Mouse (Mus musculus): ENCODE results near the gene Rab5b.
"Not testable (repeated sequence)": the region's sequence is repeated elsewhere in the genome, so short reads cannot be mapped to it uniquely, and the experiment has no call there.

The Rab5b gene

DNA sequence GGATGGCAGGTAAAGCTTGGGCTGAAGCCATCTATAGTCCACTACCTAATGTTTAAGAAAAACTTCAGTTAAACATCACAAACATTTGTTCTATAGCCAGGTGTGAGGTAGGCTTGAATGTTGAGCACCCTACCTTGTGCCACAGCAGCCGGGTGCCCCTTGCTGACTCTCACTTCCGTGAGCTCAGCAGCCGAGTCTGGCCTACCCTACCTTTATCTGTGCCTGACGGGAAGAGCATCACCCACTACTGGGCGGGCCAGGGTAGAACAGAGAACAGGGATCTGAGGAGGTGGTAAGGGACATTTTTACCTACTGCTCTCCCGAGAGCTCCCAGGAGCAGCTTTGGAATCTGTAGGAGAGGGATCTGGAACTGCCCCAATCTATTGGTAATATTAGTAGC, 53.3 kb downstream of the Rab5b start:
- no peak for DNase-seq (ENCODE audit: low spot score in 2 of 2)

DNA sequence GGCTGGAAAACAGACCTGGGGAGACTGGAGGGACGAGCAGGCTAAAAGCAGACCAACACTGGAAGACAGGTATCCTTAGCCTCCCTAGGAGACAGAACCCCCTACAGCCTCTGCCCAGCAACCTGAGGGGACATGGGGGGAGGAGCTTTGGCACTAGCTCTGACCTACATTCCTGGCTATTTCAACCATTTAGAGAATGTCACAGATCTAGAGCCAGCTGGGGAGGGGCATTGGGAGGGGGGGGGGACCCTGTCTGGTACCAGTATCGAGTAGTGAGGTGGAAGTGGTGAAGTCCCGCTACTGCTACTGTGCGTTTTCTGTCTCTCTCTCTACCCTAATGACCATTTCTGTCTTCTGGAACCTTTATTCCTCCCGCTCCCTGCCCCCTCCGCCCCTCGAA, 54.2 kb downstream of the Rab5b start:
- no peak for DNase-seq (ENCODE audit: low spot score in 2 of 2)

DNA sequence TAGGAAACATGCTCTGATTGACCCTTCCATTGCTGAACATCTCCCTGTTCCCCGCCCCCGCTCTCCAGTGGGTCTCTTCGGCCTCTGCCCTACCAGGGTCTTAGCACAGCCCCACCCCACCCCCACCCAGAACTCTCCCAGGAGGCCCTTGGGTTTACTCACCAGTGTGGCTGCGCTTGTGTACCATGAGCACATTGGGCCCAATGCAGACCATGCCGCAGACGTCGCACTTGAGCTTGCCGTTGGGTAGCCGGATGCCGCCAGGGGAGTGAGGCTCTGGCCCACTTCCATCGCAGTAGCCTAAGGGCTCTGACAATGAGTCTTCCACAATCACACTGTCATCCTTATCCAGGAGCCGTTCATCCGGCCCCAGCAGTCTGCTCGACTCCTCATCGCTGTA, 55.2 kb downstream of the Rab5b start:
- DNase-seq (ENCODE audit: low spot score in 2 of 2): no peak

DNA sequence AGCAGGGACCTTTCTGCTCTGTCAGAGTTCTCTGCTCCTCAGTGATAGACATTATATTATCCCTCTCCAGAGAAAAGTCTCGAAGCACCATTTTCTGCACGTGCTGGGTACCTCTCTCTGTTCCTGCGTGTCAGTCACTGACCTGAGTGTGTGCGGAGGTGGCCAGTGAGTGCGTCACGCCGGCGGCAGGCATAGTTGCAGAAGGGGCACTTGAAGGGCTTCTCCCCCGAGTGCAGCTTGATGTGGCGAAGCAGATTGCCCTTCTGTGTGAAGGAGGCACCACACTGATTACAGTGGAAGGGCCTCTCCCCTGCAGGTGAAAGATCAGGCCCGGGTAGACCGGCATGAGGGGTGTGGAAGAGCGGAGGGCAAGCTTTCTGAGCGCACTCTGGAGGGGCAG, 56.1 kb downstream of the Rab5b start:
- no peak for DNase-seq (ENCODE audit: low spot score in 2 of 2)

DNA sequence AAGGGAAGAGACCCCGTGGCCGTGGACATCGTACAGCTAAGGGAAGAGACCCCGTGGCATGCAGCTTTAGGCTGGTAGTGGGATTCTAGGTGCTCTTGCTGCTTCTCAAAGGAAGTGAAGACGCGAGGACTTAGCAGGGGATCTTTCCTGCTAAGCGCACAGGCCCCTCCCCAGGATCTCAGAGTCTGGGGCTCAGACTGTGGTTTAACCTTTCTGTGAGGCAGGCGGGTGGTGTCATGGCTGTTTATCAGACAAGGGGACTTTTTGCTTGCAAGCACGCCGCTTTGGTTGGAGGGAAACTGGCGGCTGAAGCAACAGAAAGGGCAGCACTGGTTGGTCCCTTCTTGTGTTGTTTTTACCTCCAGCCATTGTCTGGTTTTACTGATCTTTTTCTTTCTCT, 59.1 kb downstream of the Rab5b start:
- no peak for DNase-seq (ENCODE audit: low spot score in 2 of 2)

DNA sequence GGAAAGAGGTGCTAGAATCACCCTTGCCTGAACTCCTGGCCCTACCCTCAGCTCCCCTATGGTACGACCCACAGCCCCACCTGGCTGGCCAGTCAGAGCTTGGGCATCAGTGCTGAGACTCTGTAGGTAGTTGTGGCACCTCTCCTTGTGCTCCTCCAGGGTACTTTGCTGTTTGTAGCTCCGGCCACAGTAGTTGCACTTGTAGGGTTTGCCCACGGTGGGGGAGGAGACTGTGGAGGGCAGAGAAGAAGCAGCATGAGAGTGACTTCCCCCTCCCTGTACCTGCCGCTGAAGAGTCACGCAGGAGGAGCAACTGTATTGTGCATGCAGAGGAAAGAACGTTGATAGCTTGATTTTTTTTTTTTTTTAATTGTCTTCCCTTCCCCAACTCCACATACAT, 59.5 kb downstream of the Rab5b start:
- DNase-seq (ENCODE audit: low spot score in 2 of 2): no peak

DNA sequence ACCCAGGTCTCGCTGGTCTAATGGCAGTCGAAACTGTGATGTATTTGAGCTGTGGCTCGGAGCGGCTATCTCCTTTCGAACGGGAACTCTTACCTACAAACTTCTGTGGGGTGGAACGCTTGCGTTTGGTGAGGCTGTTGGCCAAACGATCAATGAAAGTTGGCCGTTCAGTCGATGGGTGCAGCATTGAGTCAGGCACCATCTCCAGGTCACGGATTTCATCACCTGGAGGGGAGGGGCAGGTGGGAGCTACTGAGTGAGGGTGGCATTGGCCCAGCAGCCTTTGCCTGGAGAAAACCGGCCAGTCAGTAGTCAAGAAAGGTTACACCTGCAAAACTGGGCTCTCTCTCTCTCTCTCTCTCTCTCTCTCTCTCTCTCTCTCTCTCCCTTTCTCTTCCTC, 60.4 kb downstream of the Rab5b start:
- DNase-seq (ENCODE audit: low spot score in 2 of 2): no peak

DNA sequence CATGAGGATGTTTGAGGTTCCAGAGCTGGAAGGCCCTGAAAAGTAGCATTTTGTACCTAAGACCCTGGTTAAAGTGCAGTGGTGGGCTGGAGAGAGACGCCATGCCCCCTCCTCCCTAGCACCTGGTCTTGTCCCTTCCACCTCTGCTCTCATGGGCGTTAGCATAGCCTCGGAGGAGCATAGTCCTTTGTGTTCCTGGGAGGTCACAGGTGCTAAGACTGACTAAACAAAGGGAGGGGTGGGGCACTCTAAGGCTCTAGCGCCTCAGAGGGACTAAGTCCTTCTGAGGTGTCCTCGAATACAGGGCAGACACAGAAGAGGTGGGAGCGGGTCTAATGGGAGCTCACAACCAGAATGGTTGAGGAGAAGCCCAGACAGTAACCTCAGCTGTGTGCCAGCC, 64.5 kb downstream of the Rab5b start:
- no peak for DNase-seq (ENCODE audit: low spot score in 2 of 2)

DNA sequence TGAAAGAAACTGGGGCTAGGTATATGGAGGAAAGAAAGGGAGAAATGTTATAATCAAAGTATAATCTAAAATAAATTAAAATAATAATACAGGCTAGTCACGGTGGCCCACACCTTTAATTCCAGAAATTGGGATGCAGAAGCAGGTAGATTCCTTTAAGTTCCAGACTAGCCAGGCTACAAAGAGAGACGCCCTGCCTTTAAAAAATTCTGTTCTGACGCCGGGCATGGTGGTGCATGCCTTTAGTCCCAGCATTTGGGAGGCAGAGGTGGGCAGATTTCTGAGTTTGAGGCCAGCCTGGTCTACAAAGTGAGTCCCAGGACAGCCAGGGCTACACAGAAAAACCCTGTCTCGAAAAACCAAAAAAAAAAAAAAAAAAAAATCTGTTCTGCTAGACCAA, 65.8 kb downstream of the Rab5b start:
- DNase-seq (ENCODE audit: low spot score in 2 of 2): not testable (repeated sequence)

DNA sequence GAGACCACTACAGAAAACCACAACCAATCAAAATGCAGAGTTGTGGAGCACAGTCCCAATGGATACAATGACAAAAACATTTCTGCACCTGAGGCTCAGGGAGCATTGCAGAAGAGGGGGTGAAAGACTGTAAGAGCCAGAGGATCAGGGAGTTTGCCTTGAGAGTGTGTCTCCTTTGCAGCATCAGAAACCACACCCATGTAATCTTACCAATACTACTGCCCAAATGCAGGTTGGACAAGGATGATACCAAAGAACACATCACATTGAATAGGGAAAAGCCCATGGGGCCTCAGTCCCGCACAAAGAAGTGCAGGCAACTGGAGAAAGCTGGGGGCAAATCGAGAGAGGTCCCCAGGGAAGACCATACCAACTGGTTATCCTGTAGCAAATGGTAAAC, 66.3 kb downstream of the Rab5b start:
- DNase-seq (ENCODE audit: low spot score in 2 of 2): no peak

DNA sequence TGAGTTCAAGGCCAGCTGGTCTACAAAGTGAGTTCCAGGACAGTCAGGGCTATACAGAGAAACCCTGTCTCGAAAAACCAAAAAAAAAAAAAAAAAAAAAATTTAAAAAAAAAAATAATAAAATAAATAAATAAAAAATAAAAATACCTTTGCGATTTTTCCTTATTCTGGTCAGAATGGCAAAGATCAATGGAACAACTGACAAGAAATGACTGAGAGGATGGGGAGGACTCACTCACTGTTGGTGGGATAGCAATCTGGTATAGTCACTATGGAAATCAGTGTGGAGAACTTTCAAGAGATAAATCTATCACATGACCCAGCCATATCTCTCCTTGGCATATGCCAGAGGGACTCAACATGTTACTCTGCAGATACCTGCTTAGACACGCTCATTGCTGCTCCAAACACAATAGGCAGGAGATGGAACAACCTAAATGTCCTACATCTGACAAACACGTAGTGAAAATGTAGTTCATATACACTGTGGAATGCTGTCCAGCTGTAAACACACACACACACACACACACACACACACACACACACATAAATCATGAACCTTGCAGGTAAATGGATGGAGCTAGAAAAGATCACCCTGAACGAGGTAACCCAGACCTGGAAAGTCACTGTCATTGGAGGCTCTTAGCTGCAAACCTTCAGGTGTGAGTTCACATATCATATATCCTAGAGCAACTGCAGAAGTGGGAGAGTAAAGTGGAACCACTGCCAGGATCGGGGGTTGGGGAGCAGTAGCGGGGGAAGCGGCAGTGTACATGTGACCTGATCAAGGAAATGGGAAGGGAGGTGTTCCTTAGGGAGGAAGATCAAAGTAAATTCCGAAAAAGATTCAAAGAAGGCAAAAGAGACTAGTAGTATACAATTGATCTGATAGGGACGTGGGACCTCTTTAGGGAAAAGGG, 68.4 kb downstream of the Rab5b start:
- no peak for DNase-seq (ENCODE audit: low spot score in 2 of 2)

Measured in left cerebral cortex, adult 9 months (tissue).